Mouse (Mus musculus): ENCODE results near the gene Ctnna2.

GRCm38 (mm10) chr6:77578612-77579011 is 400.9 kb downstream of the Ctnna2 start:
- TF ChIP-seq TCF12 (IDR thresholded peaks at IDR 0.05; ENCODE audit: insufficient read depth, poor library complexity, severe bottlenecking) (no peak), POLR2A (IDR thresholded peaks at IDR 0.05; ENCODE audit: insufficient read length, low read depth) (no peak), POLR2AphosphoS2 (IDR thresholded peaks at IDR 0.05; ENCODE audit: insufficient read length, low read depth) (no peak), MYOD1 (IDR thresholded peaks at IDR 0.05; ENCODE audit: control insufficient read depth in 1 of 3, insufficient read length in 2 of 3, low read depth in 2 of 3) (no peak), E2F4 (IDR thresholded peaks at IDR 0.05; ENCODE audit: insufficient read depth) (no peak), MAX (IDR thresholded peaks at IDR 0.05; ENCODE audit: low read depth) (no peak), USF1 (IDR thresholded peaks at IDR 0.05; ENCODE audit: low read depth) (no peak), TCF3 (IDR thresholded peaks at IDR 0.05; ENCODE audit: insufficient read length, low read depth) (no peak), REST (IDR thresholded peaks at IDR 0.05; ENCODE audit: insufficient read depth, insufficient read length) (no peak), MYOG (IDR thresholded peaks at IDR 0.05; ENCODE audit: control insufficient read depth in 1 of 3, insufficient read depth in 1 of 3, insufficient read length in 2 of 3, low read depth in 2 of 3) (no peak)
